Mouse (Mus musculus) ovary, postnatal 36 days (tissue): ENCODE measurements at regions not wholly inside any gene's neighbourhood (a gene's known extent, or its start where the extent isn't known, plus 50 kb on each side); places are given as distances from the start of the nearest gene placed in this dataset.

ENCODE experiments used
- DNase-seq: peaks from one replicate; pipeline ENCODE4 v3.0.0; 2022; ENCODE audit warnings: low spot score, mixed read lengths

GRCm38 (mm10) chr2:115309856-115310631 lies 271.5 kb upstream of the BC052040 start:
- no peak for DNase-seq

GRCm38 (mm10) chr2:115318551-115318950 lies 263.0 kb upstream of the BC052040 start:
- no peak for DNase-seq

GRCm38 (mm10) chr2:115322582-115322981 lies 258.9 kb upstream of the BC052040 start:
- DNase-seq = no peak

GRCm38 (mm10) chr2:115326526-115326925 lies 255.0 kb upstream of the BC052040 start:
- DNase-seq = no peak

GRCm38 (mm10) chr2:115338178-115338577 lies 243.3 kb upstream of the BC052040 start:
- DNase-seq = no peak

- no peak for DNase-seq
Observed at GRCm38 (mm10) chr2:115339034-115339433, 242.5 kb upstream of the BC052040 start.

- DNase-seq = no peak
Observed at GRCm38 (mm10) chr2:115342360-115342759, 239.2 kb upstream of the BC052040 start.

- no peak for DNase-seq
Observed at GRCm38 (mm10) chr2:115346551-115346950, 235.0 kb upstream of the BC052040 start.

- no peak for DNase-seq
Observed at GRCm38 (mm10) chr2:115348263-115348662, 233.3 kb upstream of the BC052040 start.

- DNase-seq = no peak
Observed at GRCm38 (mm10) chr2:115371072-115371471, 210.4 kb upstream of the BC052040 start.

GRCm38 (mm10) chr2:115375336-115375735 lies 206.2 kb upstream of the BC052040 start:
- DNase-seq = no peak

GRCm38 (mm10) chr2:115384414-115385180 lies 196.9 kb upstream of the BC052040 start:
- DNase-seq = no peak

- DNase-seq = no peak
Observed at GRCm38 (mm10) chr2:115385207-115386168, 196.0 kb upstream of the BC052040 start.

- DNase-seq = no peak
Observed at GRCm38 (mm10) chr2:115391575-115391974, 189.9 kb upstream of the BC052040 start.

- DNase-seq = no peak
Observed at GRCm38 (mm10) chr2:115392082-115392762, 189.3 kb upstream of the BC052040 start.

- no peak for DNase-seq
Observed at GRCm38 (mm10) chr2:115394091-115394490, 187.4 kb upstream of the BC052040 start.

GRCm38 (mm10) chr2:115398550-115398949 lies 183.0 kb upstream of the BC052040 start:
- no peak for DNase-seq

- DNase-seq = no peak
Observed at GRCm38 (mm10) chr2:115399107-115399740, 182.3 kb upstream of the BC052040 start.

- no peak for DNase-seq
Observed at GRCm38 (mm10) chr2:115399987-115400550, 181.4 kb upstream of the BC052040 start.

GRCm38 (mm10) chr2:115402246-115402645 lies 179.3 kb upstream of the BC052040 start:
- no peak for DNase-seq

GRCm38 (mm10) chr2:115432476-115432875 lies 149.0 kb upstream of the BC052040 start:
- no peak for DNase-seq
